Mouse (Mus musculus) cerebral cortex, adult 2 months (tissue): ENCODE data around the gene Tbx1.

Experiments used
- WGBS: fragments of 180-500 bp; shearing (Covaris S2); methylation state at CpG from one replicate; pipeline ENCODE4 v1.1.7; 2018; 5-methylcytosine and 5-hydroxymethylcytosine counted together

Gene Tbx1

GRCm38 (mm10) chr16:18622916-18623750 lies 32.7 kb upstream of the Tbx1 start:
- WGBS = 44% methylated on average over 29 of the region's 29 CpGs

GRCm38 (mm10) chr16:18622019-18622418 lies 31.5 kb upstream of the Tbx1 start, which contains the start of gene Gp1bb:
Gene Gp1bb, minus strand, starts transcription at chr16:18622403.
- WGBS = 58% methylated on average over 17 of the region's 17 CpGs

GRCm38 (mm10) chr16:18621362-18622001 lies 31.0 kb upstream of the Tbx1 start:
- 21% methylated on average over 38 of the region's 38 CpGs for WGBS

- WGBS = 10% methylated on average over 74 of the region's 74 CpGs
Measured at GRCm38 (mm10) chr16:18620601-18621361, 30.3 kb upstream of the Tbx1 start.

GRCm38 (mm10) chr16:18620201-18620600 lies 29.7 kb upstream of the Tbx1 start:
- WGBS = 46% methylated on average over 6 of the region's 6 CpGs

- 74% methylated on average over 4 of the region's 4 CpGs for WGBS
Measured at GRCm38 (mm10) chr16:18619110-18619509, 28.6 kb upstream of the Tbx1 start.

- 60% methylated on average over 2 of the region's 2 CpGs for WGBS
Measured at GRCm38 (mm10) chr16:18618297-18618696, 27.8 kb upstream of the Tbx1 start.

- 4% methylated on average over 27 of the region's 27 CpGs for WGBS
Measured at GRCm38 (mm10) chr16:18617370-18618065, 27.0 kb upstream of the Tbx1 start.

- 91% methylated on average over 3 of the region's 3 CpGs for WGBS
Measured at GRCm38 (mm10) chr16:18613301-18613700, 22.8 kb upstream of the Tbx1 start.

GRCm38 (mm10) chr16:18611752-18612151 lies 21.3 kb upstream of the Tbx1 start:
- 92% methylated on average over 13 of the region's 13 CpGs for WGBS

- 93% methylated on average over 2 of the region's 2 CpGs for WGBS
Measured at GRCm38 (mm10) chr16:18609099-18609498, 18.6 kb upstream of the Tbx1 start.

- WGBS = 36% methylated on average over 11 of the region's 11 CpGs
Measured at GRCm38 (mm10) chr16:18608226-18608625, 17.8 kb upstream of the Tbx1 start.

GRCm38 (mm10) chr16:18605705-18606104 lies 15.2 kb upstream of the Tbx1 start:
- 92% methylated on average over 5 of the region's 5 CpGs for WGBS

GRCm38 (mm10) chr16:18604267-18604701 lies 13.8 kb upstream of the Tbx1 start:
- 80% methylated on average over 8 of the region's 8 CpGs for WGBS

GRCm38 (mm10) chr16:18601447-18601846 lies 11.0 kb upstream of the Tbx1 start:
- whole genome bisulfite sequencing = 86% methylated on average over 7 of the region's 7 CpGs

- WGBS = 95% methylated on average over 3 of the region's 3 CpGs
Measured at GRCm38 (mm10) chr16:18598006-18598405, 7.5 kb upstream of the Tbx1 start.

- WGBS = 64% methylated on average over 5 of the region's 5 CpGs
Measured at GRCm38 (mm10) chr16:18596255-18596654, 5.8 kb upstream of the Tbx1 start.

- 82% methylated on average over 2 of the region's 2 CpGs for WGBS
Measured at GRCm38 (mm10) chr16:18593930-18594329, 3.5 kb upstream of the Tbx1 start.

GRCm38 (mm10) chr16:18591047-18592018 lies 862 bp upstream of the Tbx1 start:
- WGBS = 9% methylated on average over 59 of the region's 59 CpGs

GRCm38 (mm10) chr16:18589080-18589621 lies 1.3 kb downstream of the Tbx1 start:
- 76% methylated on average over 9 of the region's 9 CpGs for WGBS
